Mouse (Mus musculus): ENCODE results near the gene Msmb. TPM values are rescaled to one million over a fixed set of nuclear protein-coding genes. Genes with fewer than 3 reads are reported as not detected.
"Not testable (repeated sequence)": the region's sequence is repeated elsewhere in the genome, so short reads cannot be mapped to it uniquely, and the experiment has no call there.

Gene Msmb
- total RNA-seq, 4 experiments from 2014 or later, result not detected

DNA sequence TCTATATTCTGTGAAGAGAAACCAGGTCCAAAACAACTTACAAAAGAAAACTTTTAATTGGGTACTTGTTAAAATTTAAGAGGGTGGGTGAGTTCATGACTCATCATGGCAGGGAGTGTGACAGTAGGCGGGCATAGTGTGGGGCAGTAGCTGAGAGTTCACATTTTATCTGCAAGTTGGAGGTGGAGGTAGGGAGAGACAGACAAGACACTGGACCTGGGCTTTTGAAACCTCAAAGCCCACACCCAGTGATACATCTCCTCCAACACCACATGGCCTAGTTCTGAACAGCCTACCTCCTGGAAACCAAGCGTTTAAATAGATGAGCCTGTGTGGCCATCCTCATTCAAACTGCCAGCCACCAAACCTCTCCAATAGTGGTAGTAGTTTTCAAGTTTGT, 33.5 kb downstream of the Msmb start:
- no peak for DNase-seq (ENCODE audit: low spot score)

DNA sequence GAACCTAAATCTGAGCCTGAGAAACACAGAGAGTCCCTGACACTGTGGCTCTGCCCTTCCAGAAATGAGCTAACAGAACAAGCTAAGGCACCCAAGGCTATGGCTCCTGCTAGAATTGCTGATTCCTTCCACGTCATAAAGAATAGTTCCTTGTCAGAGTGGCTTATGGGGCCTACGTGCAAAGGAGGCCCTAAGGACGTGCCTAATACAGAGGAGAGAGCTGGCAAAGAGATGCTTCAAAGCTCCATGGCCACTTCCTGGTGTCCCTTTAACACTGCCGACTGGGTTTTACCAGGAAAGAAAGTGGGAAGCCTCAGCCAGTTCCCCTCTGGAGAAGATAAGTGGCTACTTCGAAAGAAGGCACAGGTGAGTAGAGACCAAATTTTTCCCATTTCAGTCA, 34.8 kb downstream of the Msmb start:
- not testable (repeated sequence) for DNase-seq (ENCODE audit: low spot score)

DNA sequence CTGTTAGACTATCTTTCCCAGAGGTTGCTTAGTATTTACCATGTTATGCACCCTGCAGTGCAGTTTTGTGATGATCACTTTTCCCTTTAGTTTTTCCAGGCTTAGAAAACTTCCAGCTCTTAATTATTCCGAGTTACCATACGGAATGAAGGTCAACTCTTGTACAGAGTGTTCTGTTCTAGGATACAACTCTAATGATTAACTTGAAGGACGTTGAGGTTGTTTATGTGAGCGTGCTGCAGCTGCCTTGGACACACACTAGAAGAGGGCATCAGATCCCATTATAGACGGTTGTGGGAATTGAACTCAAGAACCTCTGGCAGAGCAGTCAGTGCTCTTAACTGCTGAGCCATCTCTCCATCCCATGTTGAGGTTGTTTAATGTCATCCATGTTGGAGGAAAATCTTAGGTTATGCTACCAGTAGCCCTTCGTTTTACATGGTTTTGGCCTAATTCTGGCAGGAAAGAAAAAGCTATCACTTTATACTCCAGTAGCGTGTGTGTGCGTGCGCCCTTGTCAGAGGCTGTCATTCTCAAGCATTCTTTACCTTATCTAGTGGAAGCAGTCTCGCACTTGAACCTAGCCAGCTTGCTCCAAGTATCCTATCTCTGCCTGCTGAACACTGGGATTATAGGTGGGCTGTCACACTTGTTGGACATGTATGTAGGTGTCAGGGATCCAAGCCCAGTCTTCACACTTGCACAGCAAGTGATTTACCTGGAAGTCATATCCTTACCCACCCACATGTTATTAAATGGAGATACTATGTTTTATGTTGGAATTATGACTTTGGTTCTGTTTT, 37.8 kb downstream of the Msmb start:
- DNase-seq (ENCODE audit: low spot score), result no peak

GRCm38 (mm10) chr14:32180861-32181260, 39.0 kb downstream of the Msmb start:
- DNase-seq (ENCODE audit: low spot score), result no peak

GRCm38 (mm10) chr14:32183846-32184245, 42.0 kb downstream of the Msmb start:
- no peak for DNase-seq (ENCODE audit: low spot score)

DNA sequence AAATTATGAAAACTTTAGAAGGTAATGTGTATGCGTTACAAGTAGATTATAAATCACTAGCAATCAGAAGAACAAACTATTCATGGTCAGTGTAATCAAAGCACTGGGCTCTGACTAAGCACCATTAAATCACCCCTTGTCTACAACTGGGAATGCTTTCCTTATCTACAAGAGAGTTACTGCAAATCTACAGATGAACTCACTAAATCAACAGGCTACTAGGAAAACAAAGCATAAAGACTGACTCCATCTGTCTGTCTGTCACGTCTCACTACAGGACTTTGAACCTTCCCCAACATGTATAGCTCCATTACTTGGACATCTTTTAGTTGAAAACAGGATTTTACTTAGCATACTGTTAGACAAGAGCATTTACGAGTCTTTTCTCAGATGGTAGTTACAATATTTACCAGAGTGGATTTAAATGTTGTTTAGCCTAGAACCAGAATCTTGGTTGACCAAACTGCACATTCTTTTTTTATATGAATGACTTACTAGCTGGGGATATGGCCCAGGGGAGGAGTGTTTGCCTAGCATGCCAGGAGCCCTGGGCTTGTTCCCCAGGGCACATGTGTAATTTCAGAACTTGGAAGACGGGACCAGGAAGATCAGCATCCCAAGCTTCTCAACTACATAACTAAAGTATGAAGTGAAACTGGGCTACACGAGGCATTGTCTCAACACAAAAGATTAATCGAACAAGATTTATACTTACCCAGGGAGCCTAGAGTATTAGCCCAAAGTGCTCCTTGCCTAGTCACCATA, 49.0 kb downstream of the Msmb start:
- no peak for DNase-seq (ENCODE audit: low spot score)

- no peak for DNase-seq (ENCODE audit: low spot score)
Observed at GRCm38 (mm10) chr14:32191926-32192325, 50.1 kb downstream of the Msmb start.

DNA sequence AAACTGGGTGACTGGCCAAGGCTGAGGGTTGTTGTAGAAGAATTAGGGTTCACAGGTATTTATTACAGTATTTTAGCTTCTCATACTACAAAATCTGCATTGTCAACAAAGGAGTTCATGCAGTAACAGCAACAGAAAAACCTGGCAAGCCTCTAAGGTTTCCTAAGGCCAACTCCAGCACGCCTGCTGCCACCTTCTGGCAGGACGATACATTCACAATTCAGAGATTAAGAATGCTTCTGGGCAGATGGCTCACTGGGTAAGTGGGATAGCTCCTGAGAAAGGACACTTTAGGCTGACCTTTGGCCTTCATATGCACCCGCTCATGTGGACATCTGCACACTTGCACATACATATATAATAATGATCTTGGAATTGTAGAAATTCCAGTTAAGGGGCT, 50.6 kb downstream of the Msmb start:
- peak; percentile 51 for DNase-seq (ENCODE audit: low spot score)

- DNase-seq (ENCODE audit: low spot score), result not testable (repeated sequence)
Observed at GRCm38 (mm10) chr14:32193557-32193956, 51.7 kb downstream of the Msmb start.

- DNase-seq (ENCODE audit: low spot score), result no peak
Observed at GRCm38 (mm10) chr14:32201354-32201753, 59.5 kb downstream of the Msmb start.

DNA sequence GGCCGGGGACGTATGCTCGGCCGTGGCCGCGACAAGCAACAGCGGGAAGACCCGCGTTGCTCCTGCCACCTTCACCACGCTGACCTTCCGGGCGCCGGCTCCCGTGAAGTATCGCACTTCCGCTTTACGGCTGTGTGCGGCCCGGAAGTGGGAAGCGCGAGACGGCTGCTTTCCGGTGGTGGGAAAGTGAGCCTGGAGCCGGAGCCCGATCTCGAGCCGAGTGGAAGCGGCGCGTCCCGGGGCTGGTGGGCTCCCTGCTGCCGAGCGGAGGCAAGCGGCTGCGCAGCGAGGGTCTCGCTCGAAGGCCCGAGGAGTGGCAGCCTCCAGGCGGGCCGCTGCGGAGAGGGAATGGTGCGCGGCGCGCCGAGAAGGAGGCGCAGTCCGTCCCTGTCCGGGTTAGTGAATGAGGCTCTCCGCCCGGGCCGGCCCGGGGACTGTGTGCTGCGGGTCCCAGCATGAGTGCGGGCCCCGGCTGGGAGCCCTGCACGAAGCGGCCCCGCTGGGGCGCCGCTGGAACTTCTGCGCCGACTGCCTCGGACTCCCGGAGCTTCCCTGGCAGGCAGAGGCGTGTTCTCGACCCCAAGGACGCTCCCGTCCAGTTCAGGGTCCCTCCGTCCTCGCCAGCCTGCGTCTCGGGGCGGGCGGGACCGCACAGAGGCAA, 60.1 kb downstream of the Msmb start, which contains the start of the genes Timm23 and Parg:
Gene Timm23, minus strand, starts transcription at position 108 of the 661 bp plus-strand sequence.
Gene Parg, plus strand, starts transcription at position 159 of the 661 bp plus-strand sequence.
- peak; percentile 89 for DNase-seq (ENCODE audit: low spot score)

Other genes with a start within 250 kb of the Msmb start
- 10 to 100 TPM; 13.9 to 22.2 (median 18.3) TPM for gene Galnt15, start 113.0 kb upstream of the Msmb start, total RNA-seq (2022)
- gene Oxnad1, start 56.6 kb upstream of the Msmb start, total RNA-seq (2022), result 10 to 100 TPM; 52.2 to 73.4 (median 56.4) TPM
- gene Dph3, start 56.3 kb upstream of the Msmb start, total RNA-seq (2022), result 10 to 100 TPM; 73.7 to 91.2 (median 82.8) TPM
- 100 to 1,000 TPM; 120 to 145 (median 131) TPM for gene Ncoa4, start 17.8 kb downstream of the Msmb start, total RNA-seq (2022)
- 100 to 1,000 TPM; 216 to 235 (median 228) TPM for gene Timm23, start 59.9 kb downstream of the Msmb start, total RNA-seq (2022)
- gene Parg, start 59.9 kb downstream of the Msmb start, total RNA-seq (2022), result 10 to 100 TPM; 15.4 to 21.4 (median 18.0) TPM
- 100 to 1,000 TPM in 1 of 4 experiments, 10 to 100 TPM in 3; 68.9 to 104 (median 88.7) TPM for gene Ogdhl, start 180.0 kb downstream of the Msmb start, total RNA-seq (2022)
- not detected for gene 1700024G13Rik, start 246.4 kb downstream of the Msmb start, total RNA-seq (2022)